Mouse (Mus musculus) v-Abl transformed pro-B cells (cell line): ENCODE results near the gene Prrc2b.

ENCODE experiments used
- in situ Hi-C, 2 experiments: fragments of 400-800 bp; cut with MboI; formaldehyde crosslinking; loops; one replicate each; pipeline ENCODE4 v1.15.1; 2025; ENCODE audit not compliant: unreplicated experiment in 2 of 2

Gene Prrc2b

GRCm38 (mm10) chr2:32216506-32216905 is 65.6 kb downstream of the Prrc2b start:
- in situ Hi-C loops, result no loop called here

- in situ Hi-C loops, result no loop called here
These were observed 66.8 kb downstream of the Prrc2b start for GRCm38 (mm10) chr2:32217656-32218055.

- in situ Hi-C loops, result no loop called here
These were observed 67.2 kb downstream of the Prrc2b start for GRCm38 (mm10) chr2:32218113-32218512.

- in situ Hi-C loops, result no loop called here
These were observed 67.9 kb downstream of the Prrc2b start for GRCm38 (mm10) chr2:32218541-32219334.

- in situ Hi-C loops, result no loop called here
These were observed 68.6 kb downstream of the Prrc2b start for GRCm38 (mm10) chr2:32219501-32219900.

- in situ Hi-C loops, result no loop called here
These were observed 69.1 kb downstream of the Prrc2b start for GRCm38 (mm10) chr2:32220021-32220420.

GRCm38 (mm10) chr2:32220969-32221368 is 70.1 kb downstream of the Prrc2b start:
- in situ Hi-C loops, result no loop called here

GRCm38 (mm10) chr2:32221577-32221976 is 70.7 kb downstream of the Prrc2b start:
- in situ Hi-C loops, result no loop called here

- in situ Hi-C loops, result no loop called here
These were observed 71.2 kb downstream of the Prrc2b start for GRCm38 (mm10) chr2:32222057-32222456.

- in situ Hi-C loops, result no loop called here
These were observed 84.6 kb downstream of the Prrc2b start for GRCm38 (mm10) chr2:32235433-32235832.

GRCm38 (mm10) chr2:32235886-32236759 is 85.2 kb downstream of the Prrc2b start, which contains the start of gene Pomt1:
Gene Pomt1, plus strand, starts transcription at chr2:32236590.
- in situ Hi-C loops, result no loop called here

GRCm38 (mm10) chr2:32236760-32237487 is 86.0 kb downstream of the Prrc2b start:
- in situ Hi-C loops, result no loop called here

GRCm38 (mm10) chr2:32237571-32237970 is 86.7 kb downstream of the Prrc2b start:
- in situ Hi-C loops, result no loop called here

- in situ Hi-C loops, result no loop called here
These were observed 88.0 kb downstream of the Prrc2b start for GRCm38 (mm10) chr2:32238708-32239435.

GRCm38 (mm10) chr2:32240591-32240990 is 89.7 kb downstream of the Prrc2b start:
- in situ Hi-C loops, result no loop called here

- in situ Hi-C loops, result no loop called here
These were observed 92.1 kb downstream of the Prrc2b start for GRCm38 (mm10) chr2:32242986-32243385.

GRCm38 (mm10) chr2:32246741-32247140 is 95.9 kb downstream of the Prrc2b start:
- in situ Hi-C loops, result no loop called here

- in situ Hi-C loops, result no loop called here
These were observed 97.8 kb downstream of the Prrc2b start for GRCm38 (mm10) chr2:32248377-32249361.
